Mouse (Mus musculus) frontal cortex, postnatal 36 days (tissue): ENCODE results near the gene Ccl7.

ENCODE experiments used
- DNase-seq, 2 experiments: peaks; one replicate each; pipeline ENCODE4 v3.0.0; 2022; ENCODE audit warnings: low spot score in 2 of 2

Ccl7 gene

DNA sequence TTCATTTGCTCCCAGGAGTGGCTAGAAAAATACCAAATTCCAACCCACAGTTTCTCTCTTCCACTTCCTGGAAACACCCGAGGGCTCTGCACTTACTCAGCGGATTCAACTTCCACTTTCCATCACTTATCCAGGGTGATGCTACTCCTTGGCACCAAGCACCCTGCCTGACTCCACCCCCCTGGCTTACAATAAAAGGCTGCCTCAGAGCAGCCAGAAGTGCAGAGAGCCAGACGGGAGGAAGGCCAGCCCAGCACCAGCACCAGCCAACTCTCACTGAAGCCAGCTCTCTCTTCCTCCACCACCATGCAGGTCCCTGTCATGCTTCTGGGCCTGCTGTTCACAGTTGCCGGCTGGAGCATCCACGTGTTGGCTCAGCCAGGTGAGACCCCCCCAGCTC is 10.2 kb upstream of the Ccl7 start, which contains the start of gene Ccl2:
Gene Ccl2 (plus strand): TSS at position 216 of the 400 bp plus-strand sequence.
- DNase-seq: peak; percentile 32 to 46

DNA sequence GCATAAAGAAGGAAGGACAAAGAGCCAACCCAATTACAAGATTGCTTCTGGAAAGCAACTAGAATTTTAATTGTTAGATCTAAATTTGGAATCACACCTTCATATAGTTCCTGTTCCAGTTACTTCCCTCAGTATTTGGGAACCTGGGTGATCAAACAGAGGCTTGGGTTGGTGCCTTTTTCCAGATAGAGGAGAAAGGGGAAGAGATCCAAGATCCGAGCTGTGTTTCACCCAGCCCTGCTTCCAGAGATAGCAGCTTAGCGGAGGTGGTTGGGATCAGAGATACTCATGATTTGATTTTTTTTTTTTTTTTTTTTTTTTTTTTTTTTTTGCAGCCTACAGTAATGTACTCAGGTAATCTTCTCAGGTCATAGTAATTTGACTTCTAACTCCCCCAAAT is 9.7 kb upstream of the Ccl7 start:
- no peak for DNase-seq

DNA sequence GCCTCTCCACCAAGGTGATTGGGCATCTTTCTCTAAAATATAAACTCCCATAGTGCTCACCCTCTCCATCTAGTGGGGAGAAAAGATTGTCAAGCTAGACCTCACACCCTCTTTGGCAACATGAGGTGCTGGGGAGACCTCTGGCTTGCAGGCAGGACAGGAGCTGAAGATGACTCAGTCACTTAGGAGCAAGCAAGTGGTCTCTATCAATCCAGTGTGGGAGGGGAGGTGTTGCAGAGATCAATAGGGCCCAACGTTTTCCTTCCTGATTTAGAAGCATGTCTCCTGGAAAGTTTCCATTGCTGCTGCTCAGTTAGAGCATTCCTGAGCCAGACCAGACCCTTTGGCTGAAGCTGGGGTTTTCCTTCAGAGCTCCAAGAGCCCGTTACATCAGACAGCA is 7.0 kb upstream of the Ccl7 start, which contains the start of gene Gm17268:
Gene Gm17268 (minus strand): TSS at position 28 of the 400 bp plus-strand sequence.
- DNase-seq: no peak

DNA sequence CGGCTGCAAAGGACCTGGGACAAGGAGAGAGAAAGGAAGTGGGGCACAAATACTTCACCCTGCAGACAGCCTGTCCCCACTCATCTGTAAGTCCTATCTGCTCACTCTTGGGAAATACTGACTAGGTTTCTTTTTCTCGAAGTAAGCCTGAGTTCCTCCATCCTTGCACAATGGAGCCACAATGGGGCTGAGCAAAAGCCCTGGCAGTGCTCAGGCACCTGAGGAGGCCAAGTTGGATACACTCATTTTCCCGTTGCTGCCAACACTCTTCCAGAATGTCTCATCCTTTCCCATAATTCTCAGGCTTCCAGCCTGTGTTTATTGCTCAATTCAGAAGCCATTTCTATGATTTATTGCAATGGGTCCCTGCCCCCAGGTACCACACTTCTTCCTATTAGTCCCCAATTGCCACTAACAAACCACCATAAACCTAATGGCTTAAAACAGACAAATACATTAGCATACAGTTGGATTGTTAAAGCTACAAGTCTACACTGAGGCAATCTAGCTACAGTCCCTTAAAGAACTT is 6.3 kb upstream of the Ccl7 start:
- DNase-seq: no peak

DNA sequence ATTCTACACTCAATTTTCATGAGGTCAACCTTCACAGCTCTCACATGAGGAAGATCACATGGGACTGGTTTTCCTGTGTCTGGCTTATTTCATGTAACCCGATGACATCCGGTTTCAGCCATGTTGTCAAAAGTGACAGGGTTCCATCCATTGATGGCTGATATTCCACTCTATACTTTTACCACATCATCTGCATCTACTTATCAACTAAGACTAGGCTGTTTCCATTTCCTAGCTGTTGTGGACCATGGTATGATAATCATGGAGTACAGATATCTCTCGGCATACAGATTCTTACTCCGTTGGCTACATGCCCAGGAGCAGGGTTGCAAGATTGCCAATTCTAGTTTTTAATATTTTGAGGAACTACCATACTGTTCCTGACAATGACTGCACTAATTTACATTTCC is 3.8 kb upstream of the Ccl7 start:
- no peak for DNase-seq

DNA sequence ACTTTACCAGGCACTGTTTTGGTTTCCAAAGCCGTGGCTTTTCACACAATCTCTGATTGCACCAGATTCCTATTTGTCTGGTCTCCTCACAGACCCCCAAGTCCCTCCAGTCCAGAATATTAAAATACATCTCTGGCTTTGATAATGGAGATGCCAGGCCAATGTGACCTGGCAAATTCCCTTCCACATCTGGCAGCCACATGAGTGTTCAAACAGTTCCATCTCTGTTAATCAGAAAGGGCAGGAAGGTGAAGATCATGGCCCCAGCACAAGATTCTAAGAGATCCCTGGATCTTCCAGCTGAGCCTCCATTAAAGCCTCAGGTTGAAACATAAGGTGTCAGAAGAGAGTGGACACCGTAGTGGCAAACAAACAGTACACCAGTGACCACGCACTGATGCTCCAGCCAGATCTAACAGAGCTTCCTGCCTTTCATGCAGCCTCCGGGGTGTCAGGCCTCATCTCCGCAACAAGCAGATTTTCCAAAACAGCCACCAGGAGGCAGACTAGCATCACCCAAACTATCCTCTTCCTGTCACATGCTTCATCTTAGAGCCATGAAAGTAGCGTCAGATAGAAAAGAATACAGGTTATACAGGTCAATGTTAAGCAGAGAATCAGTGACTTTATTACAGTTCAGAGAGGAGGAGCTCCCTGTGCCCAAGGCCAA is 2.4 kb downstream of the Ccl7 start:
- no peak for DNase-seq

DNA sequence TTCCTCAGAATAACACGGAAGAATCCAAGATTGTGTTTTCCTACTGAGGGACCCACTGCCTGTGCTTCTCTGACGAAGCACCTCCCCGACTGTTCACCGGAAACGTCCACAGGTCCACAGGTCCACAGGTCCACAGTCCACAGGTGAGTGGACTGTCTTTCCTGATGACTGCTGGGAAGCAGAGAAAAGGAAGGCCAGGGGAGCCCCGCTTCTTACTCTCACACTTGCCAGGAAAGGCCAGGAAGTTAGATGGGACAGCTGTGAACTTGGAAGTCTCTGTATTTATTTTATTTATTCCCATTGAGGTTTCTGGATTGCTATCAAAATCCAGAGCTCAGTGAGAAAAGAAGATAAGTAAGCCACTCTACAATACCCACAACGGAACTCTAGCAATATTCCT is 8.3 kb downstream of the Ccl7 start:
- DNase-seq: no peak

DNA sequence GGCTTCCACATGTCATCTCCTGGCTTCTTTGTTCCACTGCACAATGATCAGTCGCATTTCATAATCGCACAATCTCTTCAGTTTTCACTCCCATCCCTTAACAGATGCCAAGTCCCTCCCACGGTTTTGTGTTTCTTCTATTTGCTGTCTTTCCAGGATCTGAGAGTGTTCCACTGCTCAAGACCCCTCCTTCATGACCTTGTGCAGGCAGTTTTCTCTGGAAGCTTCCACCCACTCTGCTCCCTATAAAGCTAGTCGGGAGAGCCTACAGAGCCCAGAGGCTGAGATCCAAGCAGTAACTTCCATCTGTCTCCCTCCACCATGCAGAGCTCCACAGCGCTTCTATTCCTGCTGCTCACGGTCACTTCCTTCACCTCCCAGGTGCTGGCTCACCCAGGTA is 12.1 kb downstream of the Ccl7 start, which contains the start of gene Ccl11:
Gene Ccl11 (plus strand): TSS at position 178 of the 400 bp plus-strand sequence.
- DNase-seq: peak; percentile 15 to 49

DNA sequence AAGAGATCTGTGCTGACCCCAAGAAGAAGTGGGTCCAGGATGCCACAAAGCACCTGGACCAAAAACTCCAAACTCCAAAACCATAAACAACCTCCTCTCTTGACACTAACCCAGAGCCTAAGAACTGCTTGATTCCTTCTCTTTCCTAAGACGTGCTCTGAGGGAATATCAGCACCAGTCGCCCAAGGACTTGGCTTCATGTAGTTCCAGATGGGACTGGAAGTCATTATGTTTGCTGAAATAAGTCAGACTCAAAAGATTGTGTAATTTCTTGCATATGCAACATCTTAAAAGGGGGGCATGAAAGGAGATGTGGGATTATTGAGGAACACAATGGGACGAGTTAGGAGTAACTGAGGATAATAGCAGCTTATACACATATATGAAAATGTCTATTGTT is 16.7 kb downstream of the Ccl7 start:
- DNase-seq: no peak

DNA sequence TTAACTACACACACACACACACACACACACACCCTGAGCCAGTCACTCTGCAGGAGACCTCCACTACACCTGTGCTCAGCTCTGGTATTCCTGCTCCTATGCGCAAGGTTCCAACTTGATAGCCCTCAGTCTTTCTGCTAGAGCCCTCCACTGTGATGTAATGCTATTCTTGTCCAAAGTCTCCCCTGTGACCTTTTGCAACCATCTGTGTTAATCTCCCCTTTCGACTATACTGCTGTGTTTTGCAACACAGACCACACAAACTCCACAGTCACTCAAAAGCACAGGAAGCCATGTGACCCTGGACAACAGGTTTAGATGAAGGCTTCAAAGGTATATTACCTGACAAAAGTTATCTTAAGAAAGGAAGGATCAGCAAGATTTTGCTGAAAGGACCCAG is 17.9 kb downstream of the Ccl7 start:
- DNase-seq: no peak

DNA sequence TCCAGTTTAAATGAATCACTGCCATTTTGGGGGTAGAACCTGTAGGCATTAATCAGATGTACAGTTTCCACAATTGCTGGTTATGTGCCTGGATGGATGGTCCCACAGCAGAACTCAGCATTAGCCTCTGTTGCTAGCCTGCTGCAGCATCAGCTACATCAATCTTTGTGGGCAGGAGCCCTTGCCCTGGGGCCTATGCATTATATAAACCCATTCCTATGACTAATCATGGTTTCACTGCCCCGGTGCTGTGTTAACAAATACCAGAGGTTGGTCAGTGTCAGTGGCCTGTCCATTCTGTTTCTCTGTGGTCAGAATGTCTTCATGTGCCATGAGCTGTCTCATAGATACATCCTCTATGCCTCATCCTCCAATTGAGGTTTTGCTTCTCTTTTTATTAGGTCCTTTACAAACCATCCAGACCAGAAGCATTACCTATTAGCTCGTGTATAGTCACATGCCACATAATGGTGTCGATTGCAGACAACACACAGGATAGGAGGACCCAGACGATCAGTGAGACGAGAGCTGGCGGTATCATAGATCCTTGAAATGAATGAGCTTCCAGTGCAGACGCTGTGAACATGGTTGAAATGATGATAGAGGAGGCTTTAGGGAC is 21.6 kb downstream of the Ccl7 start:
- no peak for DNase-seq

DNA sequence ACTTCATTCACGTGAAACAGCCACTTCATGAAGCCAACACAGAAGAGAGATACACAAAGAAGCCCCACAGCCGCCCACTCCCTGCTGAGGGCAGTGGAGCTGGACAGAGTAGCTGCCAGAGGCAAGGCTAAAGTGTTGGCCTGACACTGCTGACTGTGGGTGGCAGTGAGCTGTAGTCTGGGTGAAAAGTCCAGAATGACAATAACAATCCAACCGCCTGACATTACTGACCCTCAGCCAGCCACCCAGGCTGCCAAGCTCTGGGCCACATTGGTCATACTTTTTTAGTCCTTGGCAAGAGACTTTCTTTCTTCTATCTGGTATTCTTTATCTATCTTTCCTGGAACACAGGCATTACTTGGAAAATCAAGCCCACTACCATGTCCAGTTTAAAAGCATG is 25.6 kb downstream of the Ccl7 start:
- no peak for DNase-seq

DNA sequence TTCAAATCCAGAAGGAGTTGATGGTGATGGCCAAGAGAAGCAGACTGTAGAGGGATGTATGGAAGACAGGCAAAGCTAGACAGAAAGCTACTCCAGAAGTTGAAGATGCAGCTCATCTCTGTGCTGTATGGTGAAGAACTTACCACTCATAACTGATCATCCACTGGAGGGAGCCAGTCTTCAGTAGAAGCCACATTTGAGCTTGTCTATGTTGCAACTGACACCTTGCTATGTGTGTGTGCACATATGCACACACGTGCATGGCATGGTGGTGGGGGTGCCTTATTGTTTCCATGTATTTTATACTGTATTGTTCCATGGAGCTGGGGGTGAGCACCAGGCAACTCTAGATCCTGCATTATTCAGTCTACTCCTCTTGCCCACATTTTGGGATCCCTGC is 26.9 kb downstream of the Ccl7 start:
- no peak for DNase-seq

DNA sequence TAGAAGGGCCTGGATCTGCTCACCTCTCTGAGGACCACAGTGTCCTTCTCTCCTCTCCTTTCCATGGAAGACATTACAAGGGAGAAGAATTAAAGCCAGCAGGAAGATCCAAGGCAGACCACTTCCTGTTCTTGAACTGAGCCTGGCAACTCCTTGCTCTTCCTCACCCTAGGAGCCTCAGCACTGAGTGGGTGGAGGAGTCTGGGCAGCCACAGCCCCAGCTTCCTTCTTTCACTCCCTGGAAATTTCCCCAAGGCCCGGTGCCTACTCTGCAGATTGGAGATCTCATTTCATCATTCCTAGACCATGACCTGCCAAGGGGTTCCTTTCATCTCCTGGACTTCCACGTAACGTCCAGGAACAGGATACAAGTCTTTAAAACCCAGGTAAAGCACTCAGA is 27.5 kb downstream of the Ccl7 start:
- no peak for DNase-seq

DNA sequence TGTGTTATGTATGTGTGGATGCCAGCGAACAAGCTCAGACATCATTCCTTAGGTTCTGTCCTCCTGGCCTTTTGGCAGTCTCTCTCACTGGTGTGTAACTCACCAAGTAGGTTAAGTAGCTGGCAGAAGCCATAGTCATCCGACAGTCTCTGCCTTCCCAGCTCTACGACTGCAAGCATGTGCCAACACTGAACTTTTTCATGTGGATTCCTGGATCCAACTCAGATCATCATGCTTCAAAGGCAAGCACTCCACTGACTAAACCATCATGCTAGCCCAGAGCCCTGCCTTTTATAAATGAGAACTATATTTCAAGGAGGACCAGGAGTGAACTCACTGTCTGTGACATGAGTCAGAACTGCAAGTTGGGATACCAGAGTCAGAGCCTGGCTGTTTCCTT is 28.2 kb downstream of the Ccl7 start:
- DNase-seq: no peak

DNA sequence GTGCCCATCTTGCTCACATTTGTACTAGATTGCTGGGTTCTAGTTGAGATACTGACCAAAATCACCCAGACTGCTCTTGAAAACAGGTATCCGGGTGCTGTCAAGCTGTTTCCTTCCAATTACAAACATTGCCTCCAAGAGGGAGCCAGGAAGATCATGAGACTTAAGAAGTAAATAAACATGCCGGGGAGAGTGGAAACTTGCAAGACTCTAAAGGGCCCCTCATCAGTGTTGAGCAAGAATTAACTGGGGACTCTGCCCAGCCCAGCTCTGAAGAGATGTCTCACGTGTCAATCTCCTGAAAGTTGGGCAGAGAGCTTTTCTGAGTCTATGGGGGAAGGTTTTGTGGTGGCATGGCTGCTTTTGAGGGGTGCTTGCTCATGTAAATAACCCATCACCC is 31.5 kb downstream of the Ccl7 start:
- no peak for DNase-seq

DNA sequence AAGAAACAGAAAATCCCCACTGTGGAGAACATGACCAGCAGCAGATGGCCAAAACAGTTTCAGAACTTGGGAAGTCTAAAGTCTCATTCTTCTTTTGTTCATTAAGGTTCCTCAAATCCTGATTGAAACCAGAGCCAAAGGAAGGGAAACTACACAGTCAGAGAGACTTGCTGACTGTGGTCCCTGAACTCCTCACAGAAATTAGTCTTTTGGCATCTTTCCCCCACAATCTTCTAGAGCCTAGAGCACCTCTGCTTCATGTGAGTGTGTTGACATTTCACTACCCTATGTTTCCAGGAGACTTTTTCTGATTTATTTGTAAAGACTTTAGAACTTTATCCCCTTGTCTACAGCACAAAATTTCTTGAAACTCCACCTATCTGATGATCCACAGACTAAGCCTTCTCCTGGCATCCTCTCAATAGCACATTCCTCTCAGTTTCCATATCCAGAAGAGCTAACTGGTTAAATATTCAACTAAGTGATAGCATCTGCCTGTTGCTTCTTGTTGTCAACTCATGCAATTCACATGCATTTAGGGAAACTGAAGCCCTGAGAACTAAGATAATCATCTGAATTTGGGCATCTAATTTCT is 32.7 kb downstream of the Ccl7 start:
- no peak for DNase-seq

DNA sequence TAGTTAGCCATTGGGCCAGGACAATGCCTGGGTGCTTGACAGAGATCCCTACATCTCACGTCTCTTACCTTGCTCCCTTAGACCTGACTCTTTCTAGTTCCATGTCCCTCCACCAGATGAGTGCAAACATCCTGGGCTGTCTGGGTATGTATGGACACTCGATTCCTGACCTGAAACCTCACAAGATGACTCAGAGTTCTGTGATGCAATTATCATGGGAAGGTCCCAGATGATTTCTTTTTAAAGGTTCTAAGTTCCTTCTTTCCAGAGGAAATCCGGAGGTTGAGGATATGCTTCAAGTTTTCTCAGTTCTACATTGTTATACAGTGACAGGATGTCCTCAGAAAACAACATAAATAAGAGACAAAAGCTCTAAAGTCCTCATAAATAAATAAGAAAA is 35.4 kb downstream of the Ccl7 start:
- DNase-seq: no peak

DNA sequence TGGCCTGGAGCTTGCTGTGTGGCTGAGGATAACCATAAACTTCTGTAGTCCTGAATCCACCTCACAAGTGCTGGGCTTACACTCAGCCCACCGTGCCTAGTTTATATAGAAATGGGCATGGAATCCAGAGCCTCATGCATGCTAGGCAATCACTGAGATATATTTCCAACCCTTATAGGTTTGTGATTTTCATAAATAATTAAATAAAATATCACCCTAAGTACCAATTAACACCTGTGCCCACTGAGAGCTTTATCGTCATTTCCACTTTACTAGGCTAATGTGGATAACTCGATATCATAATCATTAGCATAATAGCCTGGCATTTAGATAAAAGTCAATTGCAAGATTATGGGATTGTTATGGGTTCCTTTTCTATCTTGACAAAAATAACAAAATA is 38.8 kb downstream of the Ccl7 start:
- DNase-seq: no peak
